Mouse (Mus musculus): ENCODE results near the gene Med16.

Gene Med16

DNA sequence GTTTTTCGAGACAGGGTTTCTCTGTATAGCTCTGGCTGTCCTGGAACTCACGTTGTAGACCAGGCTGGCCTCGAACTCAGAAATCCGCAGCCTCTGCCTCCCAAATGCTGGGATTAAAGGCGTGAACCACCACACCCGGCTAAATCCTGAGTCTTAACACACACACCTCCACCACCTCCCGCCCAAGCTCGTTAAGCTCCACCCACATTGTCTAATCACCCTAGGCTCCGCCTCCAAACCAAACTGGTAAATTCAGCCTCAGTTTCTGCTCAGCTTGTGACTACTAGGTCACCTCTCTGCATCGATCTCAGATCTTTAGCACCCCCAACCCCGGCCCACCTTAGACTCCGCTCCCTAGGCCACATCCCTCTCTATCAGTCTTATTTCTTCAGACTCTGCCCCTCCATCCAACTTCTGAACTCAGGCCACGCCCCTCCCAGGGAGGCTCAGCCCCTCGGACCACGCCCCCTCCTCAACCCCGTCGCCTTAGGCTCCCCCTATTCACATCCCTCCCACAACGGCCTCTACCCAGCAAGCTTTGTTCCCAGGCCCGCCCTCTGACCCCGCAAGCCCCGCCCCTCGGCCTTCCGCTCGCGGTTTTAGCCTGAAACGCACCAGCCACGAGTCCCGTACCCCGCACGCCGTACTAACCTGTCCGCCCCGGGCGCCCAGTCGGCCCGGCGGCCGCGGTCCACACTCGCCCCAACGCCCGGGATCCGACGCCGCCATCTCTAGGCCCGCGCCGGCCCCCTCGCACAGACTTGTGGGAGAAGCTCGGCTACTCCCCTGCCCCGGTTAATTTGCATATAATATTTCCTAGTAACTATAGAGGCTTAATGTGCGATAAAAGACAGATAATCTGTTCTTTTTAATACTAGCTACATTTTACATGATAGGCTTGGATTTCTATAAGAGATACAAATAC is at the start of gene Med16:
Med16 (minus strand) TSS at position 757 of the 925 bp plus-strand sequence.
- DNase-seq (ENCODE audit: low read depth in 1 of 2, low spot score in 2 of 2), result peak; percentile 93 to 97

- DNase-seq (ENCODE audit: low read depth in 1 of 2, low spot score in 2 of 2), result peak; percentile 62 to 74
Measured at GRCm38 (mm10) chr10:79958140-79958816, 49.6 kb upstream of the Med16 start.

DNA sequence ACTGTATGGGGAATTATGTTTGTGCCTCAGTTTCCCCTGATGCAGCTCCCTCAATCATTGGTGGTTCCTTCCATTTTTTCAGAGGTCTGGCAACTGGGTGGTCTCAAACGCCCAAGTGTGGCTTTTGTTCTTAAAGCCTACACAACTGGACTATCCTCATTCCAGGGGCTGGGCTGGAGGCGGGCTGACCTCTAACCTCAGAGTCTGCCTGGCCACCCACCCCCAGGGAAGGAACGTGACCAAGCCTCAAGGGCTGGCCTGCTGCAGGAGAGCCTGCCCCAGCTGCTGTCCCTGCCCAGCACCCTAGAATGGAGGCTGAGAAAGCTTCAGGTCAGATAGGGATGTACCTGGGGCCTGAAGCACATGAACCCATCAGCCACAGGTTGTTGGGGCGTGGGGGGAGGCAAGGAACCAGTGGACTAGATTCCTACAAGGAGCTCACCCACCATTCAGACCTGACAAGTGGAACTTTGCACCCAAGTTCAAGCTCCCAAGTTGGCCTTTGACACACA is 48.0 kb upstream of the Med16 start:
- no peak for DNase-seq (ENCODE audit: low read depth in 1 of 2, low spot score in 2 of 2)

DNA sequence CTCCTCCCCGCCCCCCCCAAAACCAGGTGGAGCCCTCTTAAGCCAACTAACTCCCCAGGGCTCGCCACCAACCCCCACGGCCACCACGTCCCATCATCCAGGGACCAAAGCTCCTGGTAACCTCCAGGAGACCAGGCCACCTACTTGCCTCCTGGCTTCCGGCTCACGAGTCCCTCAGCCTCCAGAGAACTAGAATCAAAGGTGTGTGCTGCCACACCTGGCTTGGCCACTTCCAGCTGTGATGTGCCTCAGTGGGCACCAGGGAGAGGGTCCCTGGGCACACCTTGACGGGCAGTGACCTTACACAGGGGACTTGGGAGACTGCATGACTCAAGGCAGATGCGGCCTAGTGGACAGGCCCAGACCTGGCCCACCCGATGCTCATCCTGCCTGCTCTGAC is 47.0 kb upstream of the Med16 start:
- DNase-seq (ENCODE audit: low read depth in 1 of 2, low spot score in 2 of 2), result no peak

DNA sequence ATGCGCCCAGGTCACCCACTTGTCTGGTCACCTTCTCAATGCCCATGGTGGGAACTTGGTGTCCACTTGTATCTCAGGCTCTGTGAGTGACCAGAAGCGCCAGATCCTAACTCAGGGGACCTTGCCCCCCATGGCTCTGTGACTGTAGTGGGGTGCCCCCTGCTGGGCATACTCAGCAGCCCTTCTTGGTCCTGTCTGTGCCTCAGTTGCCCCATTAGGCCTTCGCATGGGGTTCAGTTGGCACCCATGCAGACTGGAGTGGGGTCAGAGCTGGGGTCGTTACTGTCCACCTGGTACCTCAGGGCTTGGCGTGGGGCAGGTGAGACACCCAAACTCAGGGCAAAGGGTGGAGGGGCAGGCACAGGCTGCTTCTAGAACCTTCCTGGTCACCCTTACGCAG is 45.2 kb upstream of the Med16 start:
- DNase-seq (ENCODE audit: low read depth in 1 of 2, low spot score in 2 of 2), result no peak

DNA sequence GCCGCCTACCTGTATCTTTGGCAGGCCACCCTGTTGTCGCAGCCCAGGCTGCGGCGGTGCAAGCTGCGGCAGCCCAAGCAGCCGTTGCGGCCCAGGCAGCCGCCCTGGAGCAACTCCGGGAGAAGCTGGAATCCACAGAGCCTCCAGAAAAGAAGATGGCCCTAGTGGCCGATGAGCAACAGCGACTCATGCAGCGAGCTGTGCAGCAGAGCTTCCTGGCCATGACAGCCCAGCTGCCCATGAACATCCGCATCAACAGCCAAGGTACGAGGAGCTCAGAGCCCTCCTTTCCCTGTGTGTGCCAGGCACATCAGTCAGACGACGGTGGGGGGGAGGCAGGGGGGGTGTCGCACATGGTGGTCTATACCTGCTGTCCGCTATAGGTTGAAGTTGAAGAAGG is 41.9 kb upstream of the Med16 start:
- no peak for DNase-seq (ENCODE audit: low read depth in 1 of 2, low spot score in 2 of 2)

DNA sequence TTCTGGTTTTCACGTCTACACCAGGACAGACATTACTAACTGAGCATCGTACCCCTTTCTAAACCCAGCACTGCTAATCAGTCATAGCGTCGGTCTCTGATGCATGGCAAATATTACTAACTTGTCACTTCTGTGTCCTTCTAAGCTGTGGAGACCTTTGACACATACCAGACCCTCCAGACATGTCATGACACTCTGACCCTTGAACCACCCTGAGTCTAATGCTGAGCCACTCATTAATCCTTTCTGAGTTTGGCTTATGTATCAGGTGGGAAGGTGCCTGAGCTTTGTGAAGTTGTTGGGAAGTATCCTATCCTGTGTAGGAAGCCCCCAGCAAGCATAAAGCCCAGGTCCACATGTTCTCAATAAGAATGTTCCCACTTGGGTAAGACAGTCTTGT is 41.1 kb upstream of the Med16 start:
- no peak for DNase-seq (ENCODE audit: low read depth in 1 of 2, low spot score in 2 of 2)

DNA sequence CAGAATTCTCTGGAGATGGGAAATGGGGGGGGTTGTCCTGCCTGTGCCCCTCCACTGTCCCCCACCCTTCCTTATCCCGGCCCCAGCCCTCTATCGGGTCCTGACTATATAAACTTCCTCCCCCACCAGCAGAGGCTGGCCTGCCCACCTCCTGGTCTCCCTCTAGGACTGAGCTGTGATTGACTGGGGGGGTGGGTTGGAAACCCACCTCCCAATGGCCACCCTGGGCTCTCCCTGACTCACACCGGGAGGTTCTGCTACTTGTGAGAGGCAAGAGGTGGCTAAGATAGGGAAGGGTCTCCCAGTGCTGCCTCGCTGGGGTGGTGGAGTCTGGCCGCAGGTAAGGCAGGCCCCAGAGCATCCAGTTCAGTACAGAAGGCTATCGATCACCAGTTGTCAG is 38.8 kb upstream of the Med16 start:
- DNase-seq (ENCODE audit: low read depth in 1 of 2, low spot score in 2 of 2), result no peak

- no peak for DNase-seq (ENCODE audit: low read depth in 1 of 2, low spot score in 2 of 2)
Measured at GRCm38 (mm10) chr10:79946752-79947322, 38.1 kb upstream of the Med16 start.

DNA sequence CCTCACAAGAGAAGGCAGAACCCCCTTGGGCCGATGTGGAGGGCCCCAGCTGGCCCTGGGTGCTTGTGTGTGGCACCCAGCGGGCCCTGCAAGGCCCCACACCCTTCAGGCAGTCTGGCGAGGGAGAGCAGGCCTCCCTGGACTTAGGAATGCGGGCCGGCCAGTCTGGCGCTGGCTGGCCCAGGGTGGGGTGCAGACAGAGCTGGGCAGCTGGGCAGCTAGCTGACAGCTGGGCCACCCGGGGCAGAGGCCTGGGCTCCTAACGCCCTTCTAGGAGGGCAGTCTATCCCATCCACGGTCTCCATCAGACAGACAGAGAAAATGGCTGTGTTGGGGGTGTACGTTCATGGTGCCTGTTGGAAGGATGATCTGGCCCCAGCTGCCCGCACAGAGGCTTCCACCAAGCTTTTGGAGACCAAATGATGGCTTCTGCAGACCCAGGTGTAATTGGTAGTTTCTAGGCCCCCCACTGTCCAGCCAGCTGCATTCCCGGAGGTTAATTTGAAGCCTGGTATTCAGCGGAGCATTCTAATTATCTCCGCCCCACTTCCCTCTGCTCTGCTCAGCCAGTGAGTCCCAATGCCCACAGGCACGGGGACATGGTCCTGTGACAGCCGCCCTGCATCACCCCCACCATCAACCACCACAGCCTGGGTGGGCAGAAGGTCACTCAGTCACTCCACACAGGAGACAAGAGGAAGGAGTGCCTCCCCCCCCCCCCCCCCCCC is 36.9 kb upstream of the Med16 start:
- no peak for DNase-seq (ENCODE audit: low read depth in 1 of 2, low spot score in 2 of 2)

DNA sequence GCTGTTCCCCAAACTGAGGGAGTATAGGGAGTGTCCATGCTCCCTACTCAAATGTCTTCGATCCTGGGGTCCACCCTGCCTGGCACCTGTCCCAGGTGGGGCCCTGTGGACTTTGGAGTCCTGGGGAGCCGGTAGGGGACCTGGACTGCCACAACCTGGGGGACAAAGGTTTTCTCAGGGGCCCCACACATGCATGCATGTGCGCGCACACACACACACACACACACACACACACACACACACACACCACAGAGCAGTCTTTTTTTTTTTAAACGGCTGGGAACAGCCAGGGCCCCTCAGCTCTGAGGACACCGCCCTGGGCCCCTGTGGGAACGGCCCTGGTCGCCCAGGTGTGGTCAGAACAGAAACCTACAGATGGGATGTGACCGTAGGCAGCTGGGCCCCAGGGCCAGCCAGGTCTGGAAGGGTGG is 34.8 kb upstream of the Med16 start:
- no peak for DNase-seq (ENCODE audit: low read depth in 1 of 2, low spot score in 2 of 2)

DNA sequence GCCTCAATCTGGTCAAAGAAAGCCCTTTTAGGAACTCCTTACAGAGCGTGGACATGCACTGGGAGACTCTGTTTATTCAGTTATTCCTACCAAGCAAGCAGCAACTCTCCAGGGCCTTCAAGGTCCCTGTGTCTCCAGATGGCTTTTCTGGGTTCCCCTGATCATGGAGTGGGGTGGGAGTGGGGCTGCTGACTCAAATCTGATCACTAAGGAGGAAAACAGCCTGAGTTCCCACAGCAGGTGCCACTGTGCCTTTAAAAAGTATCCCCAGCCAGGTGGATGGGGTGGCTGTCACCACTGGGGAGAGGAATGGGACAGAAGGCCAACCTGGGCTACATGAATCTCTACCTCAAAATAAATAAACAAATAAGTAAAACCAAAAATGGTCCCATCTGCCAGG is 34.3 kb upstream of the Med16 start:
- DNase-seq (ENCODE audit: low read depth in 1 of 2, low spot score in 2 of 2), result no peak

GRCm38 (mm10) chr10:79940749-79941148 is 32.0 kb upstream of the Med16 start:
- peak; percentile 73 to 79 for DNase-seq (ENCODE audit: low read depth in 1 of 2, low spot score in 2 of 2)

GRCm38 (mm10) chr10:79937775-79938526 is 29.2 kb upstream of the Med16 start:
- DNase-seq (ENCODE audit: low read depth in 1 of 2, low spot score in 2 of 2), result no peak

DNA sequence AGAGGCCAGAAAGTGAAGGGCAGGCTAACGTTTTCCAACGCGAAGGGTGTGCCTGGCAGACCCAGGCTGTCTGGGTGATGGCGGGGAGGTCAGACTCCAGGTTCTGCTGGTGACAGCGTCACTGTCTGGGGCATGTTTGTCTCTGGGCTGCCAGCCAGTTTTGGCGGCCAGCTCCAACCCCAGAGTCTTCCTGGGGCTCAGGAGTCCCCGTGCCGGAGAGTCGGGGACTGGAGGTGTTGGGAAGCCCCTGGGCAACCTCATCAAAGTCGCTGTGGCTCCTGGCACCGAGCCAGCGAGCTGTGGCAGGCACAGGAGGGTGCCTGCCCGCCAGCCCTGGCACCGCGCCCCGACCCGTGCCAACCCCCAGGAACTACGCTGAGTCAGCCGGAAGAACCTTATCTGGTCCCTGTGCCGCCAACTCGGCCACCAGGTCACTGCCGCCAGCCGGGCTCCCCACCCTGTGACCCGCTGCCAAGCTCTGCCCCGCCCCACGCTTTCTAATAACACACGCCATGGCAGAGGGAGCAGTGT is 28.3 kb upstream of the Med16 start:
- DNase-seq (ENCODE audit: low read depth in 1 of 2, low spot score in 2 of 2), result peak; percentile 59 to 66

- DNase-seq (ENCODE audit: low read depth in 1 of 2, low spot score in 2 of 2), result no peak
Measured at GRCm38 (mm10) chr10:79936284-79936910, 27.7 kb upstream of the Med16 start.

GRCm38 (mm10) chr10:79934794-79935569 is 26.3 kb upstream of the Med16 start:
- DNase-seq (ENCODE audit: low read depth in 1 of 2, low spot score in 2 of 2), result no peak

DNA sequence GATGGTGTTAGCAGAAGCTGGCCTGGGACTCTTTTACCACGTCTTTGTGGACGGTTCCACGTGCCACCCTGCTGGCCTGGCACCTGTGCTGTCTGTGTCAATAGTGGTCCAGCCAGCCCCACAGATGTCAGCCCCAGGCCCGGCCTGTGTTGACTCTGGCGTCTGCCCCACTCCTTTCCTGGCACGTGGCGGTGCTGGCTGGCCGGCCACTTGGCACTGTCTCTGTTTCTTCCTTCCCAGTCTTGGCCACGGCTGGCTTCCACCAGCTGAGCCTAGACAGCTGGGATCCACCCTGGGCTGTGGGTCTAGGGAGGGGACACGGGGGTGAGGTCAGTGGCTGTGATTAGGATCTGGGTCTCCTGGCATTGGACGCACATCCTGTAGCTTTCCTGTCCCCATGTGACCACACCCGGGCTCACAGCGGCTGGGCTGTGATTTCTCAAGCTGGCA is 25.6 kb upstream of the Med16 start:
- no peak for DNase-seq (ENCODE audit: low read depth in 1 of 2, low spot score in 2 of 2)

- DNase-seq (ENCODE audit: low read depth in 1 of 2, low spot score in 2 of 2), result no peak
Measured at GRCm38 (mm10) chr10:79933861-79934260, 25.1 kb upstream of the Med16 start.
